Comparison of ENCODE assay signal across 8 mouse cellular contexts in the genomic region with DNA sequence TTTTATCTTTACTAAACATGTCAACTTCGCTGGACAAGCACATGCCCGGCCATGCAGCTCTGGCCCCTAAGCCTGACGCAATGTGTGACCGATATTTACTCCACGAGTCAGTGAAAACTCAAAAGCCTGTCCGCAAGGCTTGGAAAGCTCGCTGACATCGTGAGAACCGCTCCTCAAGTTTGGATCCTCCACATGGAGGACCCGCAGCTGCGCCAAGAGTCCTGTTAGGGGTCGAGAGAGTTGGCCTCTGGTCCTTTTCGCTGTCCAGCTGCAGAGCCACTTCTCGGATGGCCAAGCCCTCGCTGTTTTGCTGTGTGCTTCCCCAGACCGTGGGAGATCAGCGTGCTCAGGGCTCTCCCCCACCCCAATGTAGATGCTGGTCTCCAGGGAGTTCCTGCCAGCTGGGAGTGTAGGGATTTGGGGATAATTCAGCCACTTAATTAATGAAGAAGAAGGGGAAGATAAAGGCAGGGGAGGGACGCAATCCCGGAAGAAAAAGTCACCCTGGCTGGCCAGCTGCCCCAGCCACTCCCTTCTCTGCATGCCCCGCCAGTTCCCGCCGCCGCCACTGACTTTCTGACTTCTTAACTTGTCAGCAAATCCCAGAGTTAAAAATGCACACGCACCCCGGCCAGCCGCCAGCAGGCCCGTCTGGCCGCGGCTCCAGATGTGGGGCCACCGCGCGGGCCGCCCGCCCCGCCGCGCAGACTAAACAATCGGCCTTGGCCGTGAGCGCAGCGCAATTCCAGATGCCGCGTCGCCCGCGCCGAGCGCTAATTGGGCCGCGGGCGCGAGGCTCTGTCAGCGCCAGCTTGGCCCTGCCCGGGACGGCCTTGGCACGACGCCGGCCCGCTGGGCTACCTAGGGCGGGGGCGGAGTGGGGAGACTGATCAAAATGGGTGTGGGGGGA. TPM values are rescaled to one million over a fixed set of nuclear protein-coding genes. Genes with fewer than 3 reads are reported as not detected.
DNase-seq lines count a peak whose midpoint lies in the region; ATAC-seq and TF ChIP-seq lines count a peak whose summit lies in the region.

No protein-coding gene starts in this region.

- H3K4me3 ChIP-seq in forebrain, embryonic 11.5 days (ENCODE audit: low read depth, low read length) = peak overlapping the region; percentile 29
- peak overlapping the region; percentile 39 for H3K4me3 ChIP-seq in lung, postnatal 0 days (ENCODE audit: low read depth, low read length)

- peaks cover 27% of the 10 kb centered on the region for H3K4me1 ChIP-seq in forebrain, embryonic 11.5 days (replicated peaks; ENCODE audit: control insufficient read depth, insufficient read depth, low read length)
- H3K4me1 ChIP-seq in lung, postnatal 0 days (ENCODE audit: insufficient read depth, low read depth, low read length) = peaks cover 22% of the 10 kb centered on the region

- H3K4me2 ChIP-seq in forebrain, embryonic 11.5 days (ENCODE audit: low read depth, low read length, severe bottlenecking) = peak overlapping the region; percentile 67
- H3K4me2 ChIP-seq in lung, postnatal 0 days (replicated peaks; ENCODE audit: low read depth, low read length) = peak overlapping the region; percentile 81

- H3K27ac ChIP-seq in forebrain, embryonic 11.5 days (ENCODE audit: low read depth, low read length) = peak overlapping the region; percentile 10; the same call in 1 of the 2 replicates
- H3K27ac ChIP-seq in lung, postnatal 0 days (ENCODE audit: low read length) = peak overlapping the region; percentile 84

- peak; percentile 34 to 51 for DNase-seq in B cell, adult 2 months
- peak; percentile 71 for DNase-seq in ZHBTc4 (ENCODE audit: low read depth, low spot score)
- peak; percentile 83 for DNase-seq in forebrain, embryonic 11.5 days (ENCODE audit: low spot score)
- DNase-seq in heart, postnatal 10 days = peak; percentile 85 to 87
- DNase-seq in kidney, postnatal 25 days = peak; percentile 77 to 86
- peak; percentile 90 for DNase-seq in lung, postnatal 0 days (ENCODE audit: low spot score)
- peak; percentile 69 for DNase-seq in retina, embryonic 14.5 days (ENCODE audit: low spot score)

- peak overlapping the region; percentile 37 for H3K9ac ChIP-seq in forebrain, embryonic 11.5 days (ENCODE audit: low read length)
- H3K9ac ChIP-seq in lung, postnatal 0 days (replicated peaks; ENCODE audit: low read depth) = 0 out of 2 replicates have a peak overlapping the region, but pooled peaks have one; percentile 12

- no peaks in the 10 kb centered on the region for H3K36me3 ChIP-seq in forebrain, embryonic 11.5 days (ENCODE audit: control insufficient read depth, insufficient read depth, low read length)
- H3K36me3 ChIP-seq in lung, postnatal 0 days (ENCODE audit: insufficient read depth, low read length) = no peaks in the 10 kb centered on the region

- ATAC-seq in forebrain, embryonic 11.5 days (replicated peaks; ENCODE audit: low FRiP score) = peak; percentile 39
- peak; percentile 78 for ATAC-seq in lung, postnatal 0 days
- no peak for ATAC-seq in monocyte, adult 5-6 weeks (replicated peaks; ENCODE audit: insufficient number of reproducible peaks, low FRiP score, low TSS enrichment, poor library complexity, severe bottlenecking)

- under 1% methylated on average over 61 of the region's 61 CpGs for WGBS in forebrain, embryonic 11.5 days
- 2% methylated on average over 55 of the region's 61 CpGs for WGBS in lung, postnatal 0 days

- no peak for TF ChIP-seq CTCF in lung, postnatal 0 days (IDR thresholded peaks at IDR 0.05)

- intact Hi-C loops in heart, postnatal 10 days (cut with DNase I) = loop anchor here (2.0 kb wide), 1 partner anchor 27 kb away; no protein-coding TSS in a partner anchor

- H3K9me3 ChIP-seq in forebrain, embryonic 11.5 days (ENCODE audit: control insufficient read depth, low read length) = no peaks in the 10 kb centered on the region
- H3K9me3 ChIP-seq in lung, postnatal 0 days (ENCODE audit: low read length) = no peaks in the 10 kb centered on the region

- H3K27me3 ChIP-seq in forebrain, embryonic 11.5 days (ENCODE audit: control insufficient read depth, insufficient read depth, low read length) = peaks cover 21% of the 10 kb centered on the region
- H3K27me3 ChIP-seq in lung, postnatal 0 days (replicated peaks; ENCODE audit: insufficient read depth, low read length) = no peaks in the 10 kb centered on the region

- 0 out of 2 replicates have a peak, but pooled peaks have one; percentile 16 for TF ChIP-seq EP300 in lung, postnatal 0 days (IDR thresholded peaks at IDR 0.05)

RNA-seq across cellular contexts. Expression of a gene that starts 49.4 kb away (rescaled TPM):
- polyA plus RNA-seq in forebrain, embryonic 11.5 days (2014; fragmentation: Nextera tagmentation; extraction: Ambion mirVana) = 26.1 and 27.8 TPM in 2 replicates
- 10 to 100 TPM; 12.3 to 15.9 TPM for total RNA-seq in heart, postnatal 10 days (2021)
- polyA plus RNA-seq in lung, postnatal 0 days (2015; fragmentation: Nextera tagmentation; extraction: Ambion mirVana) = 10.2 and 14.3 TPM in 2 replicates
- 3.1 to 10.1 TPM (median 9.1 TPM) in 3 replicates for total RNA-seq in monocyte, adult 5-6 weeks (2017)
